Mouse (Mus musculus) MEL (cell line): ENCODE results near the gene Gtf2ird1. TPM values are rescaled to one million over a fixed set of nuclear protein-coding genes. Genes with fewer than 3 reads are reported as not detected.
"Not testable (repeated sequence)": the region's sequence is repeated elsewhere in the genome, so short reads cannot be mapped to it uniquely, and the experiment has no call there.

ENCODE experiments used
- DNase-seq: peaks from one replicate; pipeline ENCODE4 v3.0.0; 2011; ENCODE audit warnings: low read depth, low spot score
- H3K27ac ChIP-seq: 2 replicates; pipeline ENCODE4 v1.5.1; 2012; ENCODE audit warnings: low read depth, mild to moderate bottlenecking, control low read depth, low read length, moderate library complexity; ENCODE audit not compliant: control insufficient read depth
- H3K27me3 ChIP-seq, 2 experiments: fragments of 150-350 bp in 1 of 2; sonication (generic) in 1 of 2; 2 replicates each; pipeline ENCODE4 v1.6.1; 2012; ENCODE audit warnings: low read length in 2 of 2, mild to moderate bottlenecking in 2 of 2, improper control_type of control experiment in 1 of 2, moderate library complexity in 1 of 2; ENCODE audit not compliant: insufficient read depth in 2 of 2, control insufficient read depth in 1 of 2
- H3K36me3 ChIP-seq, 2 experiments: 2 replicates each; pipeline ENCODE4 v1.6.1; 2012 to 2014; ENCODE audit warnings: low read length in 2 of 2, improper control_type of control experiment in 1 of 2, inconsistent platforms in 1 of 2, mild to moderate bottlenecking in 1 of 2; ENCODE audit not compliant: insufficient read depth in 2 of 2, control insufficient read depth in 1 of 2
- H3K4me1 ChIP-seq, 2 experiments: fragments of 150-350 bp in 1 of 2; sonication (generic) in 1 of 2; 2 replicates each; pipeline ENCODE4 v1.6.1; 2012; ENCODE audit warnings: low read length in 2 of 2, improper control_type of control experiment in 1 of 2, mild to moderate bottlenecking in 1 of 2; ENCODE audit not compliant: insufficient read depth in 2 of 2, control insufficient read depth in 1 of 2
- H3K4me3 ChIP-seq, 2 experiments: fragments of 150-350 bp in 1 of 2; sonication (generic) in 1 of 2; 2 replicates each; pipeline ENCODE4 v1.5.1; 2012; ENCODE audit warnings: low read depth in 2 of 2, low read length in 2 of 2, mild to moderate bottlenecking in 2 of 2, moderate library complexity in 2 of 2, control low read depth in 1 of 2, improper control_type of control experiment in 1 of 2; ENCODE audit not compliant: control insufficient read depth in 1 of 2, insufficient read depth in 1 of 2
- H3K79me2 ChIP-seq: 2 replicates; pipeline ENCODE4 v1.6.1; 2012; ENCODE audit warnings: mild to moderate bottlenecking, low read length, moderate library complexity; ENCODE audit not compliant: control insufficient read depth, poor library complexity, insufficient read depth
- H3K9ac ChIP-seq: 2 replicates; pipeline ENCODE4 v1.6.1; 2012; ENCODE audit warnings: low read depth, mild to moderate bottlenecking, control low read depth, low read length, moderate library complexity; ENCODE audit not compliant: control insufficient read depth, poor library complexity, severe bottlenecking
- H3K9me3 ChIP-seq: fragments of 150-350 bp; sonication (generic); replicated peaks from 2 replicates; pipeline ENCODE4 v1.6.1; 2012; ENCODE audit warnings: mild to moderate bottlenecking, low read length, improper control_type of control experiment, moderate library complexity; ENCODE audit not compliant: insufficient read depth
- CHD1 ChIP-seq: IDR thresholded peaks from 2 replicates; pipeline ENCODE4 v1.6.1; 2012; ENCODE audit warnings: low read depth, mild to moderate bottlenecking, inconsistent platforms, low read length, improper control_type of control experiment
- CHD2 ChIP-seq: IDR thresholded peaks from 2 replicates; pipeline ENCODE4 v1.6.1; 2011; ENCODE audit warnings: low read length, improper control_type of control experiment
- CTCF ChIP-seq, 3 experiments: IDR thresholded peaks in 2 of 3; conservative IDR thresholded peaks in 1 of 3; 2 replicates each; pipeline ENCODE4 v1.5.1; 2011 to 2012; ENCODE audit warnings: low read length in 3 of 3, low read depth in 2 of 3, mild to moderate bottlenecking in 2 of 3, improper control_type of control experiment in 1 of 3, inconsistent platforms in 1 of 3, mixed read lengths in 1 of 3, moderate library complexity in 1 of 3; ENCODE audit not compliant: control insufficient read depth in 1 of 3, insufficient read depth in 1 of 3, poor library complexity in 1 of 3, severe bottlenecking in 1 of 3
- EP300 ChIP-seq, 2 experiments: IDR thresholded peaks; 2 replicates each; pipeline ENCODE4 v1.6.1; 2011; ENCODE audit warnings: improper control_type of control experiment in 2 of 2, low read length in 2 of 2, low read depth in 1 of 2, mild to moderate bottlenecking in 1 of 2
- HCFC1 ChIP-seq: IDR thresholded peaks from 2 replicates; pipeline ENCODE4 v1.6.1; 2012; ENCODE audit warnings: low read depth, mild to moderate bottlenecking, inconsistent platforms, low read length, improper control_type of control experiment, moderate library complexity
- JUND ChIP-seq: IDR thresholded peaks from 2 replicates; pipeline ENCODE4 v1.6.1; 2011; ENCODE audit warnings: low read depth, mild to moderate bottlenecking, improper control_type of control experiment, low read length
- MAX ChIP-seq: IDR thresholded peaks from 2 replicates; pipeline ENCODE4 v1.6.1; 2011; ENCODE audit warnings: low read length, improper control_type of control experiment
- NRF1 ChIP-seq: IDR thresholded peaks from 2 replicates; pipeline ENCODE4 v1.6.1; 2014; ENCODE audit warnings: low read depth, mild to moderate bottlenecking, inconsistent platforms, low read length, improper control_type of control experiment, moderate library complexity; ENCODE audit not compliant: poor library complexity, insufficient read depth, severe bottlenecking
- RCOR1 ChIP-seq: IDR thresholded peaks from 2 replicates; pipeline ENCODE4 v1.6.1; 2012; ENCODE audit warnings: low read depth, mild to moderate bottlenecking, inconsistent platforms, low read length, improper control_type of control experiment
- SIN3A ChIP-seq: IDR thresholded peaks from 2 replicates; pipeline ENCODE4 v1.6.1; 2012; ENCODE audit warnings: low read length, improper control_type of control experiment, inconsistent platforms
- SMC3 ChIP-seq: IDR thresholded peaks from 2 replicates; pipeline ENCODE4 v1.6.1; 2011; ENCODE audit warnings: low read depth, low read length, improper control_type of control experiment
- TCF12 ChIP-seq: IDR thresholded peaks from 2 replicates; pipeline ENCODE4 v1.6.1; 2014; ENCODE audit warnings: low read depth, mild to moderate bottlenecking, inconsistent platforms, low read length, improper control_type of control experiment, moderate library complexity
- UBTF ChIP-seq: IDR thresholded peaks from 2 replicates; pipeline ENCODE4 v1.6.1; 2012; ENCODE audit warnings: low read depth, mild to moderate bottlenecking, inconsistent platforms, low read length, improper control_type of control experiment, moderate library complexity, borderline replicate concordance; ENCODE audit not compliant: insufficient read depth
- USF1 ChIP-seq: IDR thresholded peaks from 2 replicates; pipeline ENCODE4 v1.6.1; 2014; ENCODE audit warnings: low read depth, mild to moderate bottlenecking, inconsistent platforms, low read length, improper control_type of control experiment, moderate library complexity
- USF2 ChIP-seq, 2 experiments: IDR thresholded peaks; 2 replicates each; pipeline ENCODE4 v1.6.1; 2011 to 2012; ENCODE audit warnings: improper control_type of control experiment in 2 of 2, low read length in 2 of 2, borderline replicate concordance in 1 of 2, inconsistent platforms in 1 of 2, low read depth in 1 of 2, mild to moderate bottlenecking in 1 of 2; ENCODE audit not compliant: insufficient read depth in 1 of 2
- ZMIZ1 ChIP-seq: IDR thresholded peaks from 2 replicates; pipeline ENCODE4 v1.6.1; 2012; ENCODE audit warnings: low read depth, mild to moderate bottlenecking, inconsistent platforms, low read length, improper control_type of control experiment, moderate library complexity
- polyA plus RNA-seq, 2 experiments: library from polyadenylated mRNA; stranded (reverse) in 1 of 2; unstranded in 1 of 2; fragments of >175 nt in 1 of 2; fragments of >200 nt in 1 of 2; gene quantifications; 2 replicates each; pipeline versions ENCODE4 v1.2.1 to v1.2.4; 2012; ENCODE audit warnings: low replicate concordance in 2 of 2, low read depth in 1 of 2; ENCODE audit not compliant: insufficient read length in 2 of 2, insufficient read depth in 1 of 2, missing spikeins in 1 of 2
- total RNA-seq: library from RNA; depleted of rRNA; stranded (reverse); fragments of 300-350 nt; gene quantifications from 2 replicates; pipeline ENCODE4 v1.2.3, GENCODE M21; 2012

The Gtf2ird1 gene
- total and polyA plus RNA-seq, 3 experiments: 15.2 to 54.7 TPM; not detected in 1

GRCm38 (mm10) chr5:134454421-134454820 is 2.1 kb downstream of the Gtf2ird1 start:
- DNase-seq: no peak
- H3K4me3 ChIP-seq: no peak overlapping the region
- peaks cover 21% of the 10 kb centered on the region for H3K79me2 ChIP-seq
- TF ChIP-seq CHD1 (no peak), SMC3 (no peak), SIN3A (no peak), UBTF (no peak), USF1 (no peak), NRF1 (no peak), ZMIZ1 (no peak)
- H3K27me3 ChIP-seq: no peaks in the 10 kb centered on the region
- peaks cover 0 to 26% of the 10 kb centered on the region in 2 experiments; a peak in 2 of 4 replicates for H3K4me1 ChIP-seq
- no peaks in the 10 kb centered on the region for H3K9me3 ChIP-seq
- H3K36me3 ChIP-seq: peaks cover 0 to 6% of the 10 kb centered on the region in 2 experiments; a peak in 2 of 4 replicates
- no peak overlapping the region for H3K9ac ChIP-seq
- H3K27ac ChIP-seq: no peak overlapping the region

GRCm38 (mm10) chr5:134453577-134453976 is 2.9 kb downstream of the Gtf2ird1 start:
- DNase-seq: no peak
- H3K79me2 ChIP-seq: peaks cover 21% of the 10 kb centered on the region
- H3K4me1 ChIP-seq: peaks cover 0 to 22% of the 10 kb centered on the region in 2 experiments; a peak in 2 of 4 replicates
- no peak overlapping the region for H3K27ac ChIP-seq
- no peak for TF ChIP-seq NRF1
- no peak for TF ChIP-seq SMC3
- TF ChIP-seq CHD2: no peak
- no peak for TF ChIP-seq MAX
- TF ChIP-seq HCFC1: no peak
- no peak for TF ChIP-seq CHD1
- no peak for TF ChIP-seq RCOR1
- TF ChIP-seq JUND: no peak
- TF ChIP-seq TCF12: no peak
- TF ChIP-seq USF2 (IDR thresholded peaks at IDR 0.05; ENCODE audit: borderline replicate concordance in 1 of 2, insufficient read depth in 1 of 2, low read depth in 1 of 2, low read length in 2 of 2): no peak
- no peak for TF ChIP-seq EP300 (IDR thresholded peaks at IDR 0.05; ENCODE audit: low read depth in 1 of 2, low read length in 2 of 2)
- TF ChIP-seq CTCF (IDR thresholded peaks at IDR 0.05 in 2 of 3, conservative IDR thresholded peaks at IDR 0.05 in 1 of 3; ENCODE audit: control insufficient read depth in 1 of 3, insufficient read depth in 1 of 3, low read depth in 2 of 3, low read length in 3 of 3, poor library complexity in 1 of 3, severe bottlenecking in 1 of 3): no peak
- peaks cover 0 to 6% of the 10 kb centered on the region in 2 experiments; a peak in 2 of 4 replicates for H3K36me3 ChIP-seq
- no peaks in the 10 kb centered on the region for H3K9me3 ChIP-seq
- no peaks in the 10 kb centered on the region for H3K27me3 ChIP-seq
- no peak overlapping the region for H3K9ac ChIP-seq
- H3K4me3 ChIP-seq: no peak overlapping the region

GRCm38 (mm10) chr5:134446755-134447154 is 9.8 kb downstream of the Gtf2ird1 start:
- H3K9ac ChIP-seq, H3K79me2 ChIP-seq, DNase-seq, H3K36me3 ChIP-seq, H3K27me3 ChIP-seq, H3K9me3 ChIP-seq, H3K4me1 ChIP-seq, H3K27ac ChIP-seq, H3K4me3 ChIP-seq: not testable (repeated sequence)
